Mouse (Mus musculus) lung, embryonic 14.5 days (tissue): ENCODE results near the gene Hmbs. TPM values are rescaled to one million over a fixed set of nuclear protein-coding genes. Genes with fewer than 3 reads are reported as not detected.
"Not testable (repeated sequence)": the region's sequence is repeated elsewhere in the genome, so short reads cannot be mapped to it uniquely, and the experiment has no call there.

Experiments used
- ATAC-seq: fragments of 200-750 bp; cut with Nextera tagmentation; 2 replicates; pipeline ENCODE4 v1.8.0; 2017; ENCODE audit warnings: mild to moderate bottlenecking, moderate TSS enrichment, moderate library complexity; ENCODE audit not compliant: insufficient read depth
- DNase-seq: peaks from one replicate; pipeline ENCODE4 v3.0.0-alpha.2; 2015
- H3K27ac ChIP-seq: fragments of 300-500 bp; sonication (generic); 2 replicates; pipeline ENCODE4 v1.5.1; 2014; ENCODE audit warnings: low read depth, mild to moderate bottlenecking, moderate library complexity
- H3K27me3 ChIP-seq: fragments of 300-500 bp; sonication (generic); 2 replicates; pipeline ENCODE4 v1.6.1; 2014; ENCODE audit warnings: low read length, control low read depth; ENCODE audit not compliant: insufficient read depth
- H3K36me3 ChIP-seq: fragments of 300-500 bp; sonication (generic); 2 replicates; pipeline ENCODE4 v1.6.1; 2014; ENCODE audit warnings: control low read depth; ENCODE audit not compliant: insufficient read depth
- H3K4me1 ChIP-seq: fragments of 300-500 bp; sonication (generic); 2 replicates; pipeline ENCODE4 v1.6.1; 2014; ENCODE audit warnings: antibody characterized with exemption, control low read depth; ENCODE audit not compliant: insufficient read depth
- H3K4me2 ChIP-seq: fragments of 300-500 bp; sonication (generic); 2 replicates; pipeline ENCODE4 v1.6.1; 2014; ENCODE audit warnings: mild to moderate bottlenecking
- H3K4me3 ChIP-seq: fragments of 300-500 bp; sonication (generic); 2 replicates; pipeline ENCODE4 v1.5.1; 2014; ENCODE audit warnings: low read depth, low read length
- H3K9ac ChIP-seq: fragments of 300-500 bp; sonication (generic); 2 replicates; pipeline ENCODE4 v1.6.1; 2014
- H3K9me3 ChIP-seq: fragments of 300-500 bp; sonication (generic); 2 replicates; pipeline ENCODE4 v1.6.1; 2016; ENCODE audit warnings: low read depth, low read length, control low read depth
- CTCF ChIP-seq: IDR thresholded peaks from 2 replicates; pipeline ENCODE4 v1.5.1; 2016; ENCODE audit warnings: antibody characterized with exemption, low read depth
- WGBS: fragments of 180-500 bp; shearing (Covaris S2); extraction: QIAGEN DNeasy Blood & Tissue Kit; methylation state at CpG from one replicate; pipeline ENCODE4 v1.1.7; 2014; 5-methylcytosine and 5-hydroxymethylcytosine counted together
- polyA plus RNA-seq: library from polyadenylated mRNA; unstranded; fragments of >200 nt; fragmentation: Nextera tagmentation; extraction: Ambion mirVana; gene quantifications from 2 replicates; pipeline ENCODE4 v1.2.1, GENCODE M21; 2014

The Hmbs gene
- polyA plus RNA-seq, 1 experiment from 2014 or later = 131 TPM

DNA sequence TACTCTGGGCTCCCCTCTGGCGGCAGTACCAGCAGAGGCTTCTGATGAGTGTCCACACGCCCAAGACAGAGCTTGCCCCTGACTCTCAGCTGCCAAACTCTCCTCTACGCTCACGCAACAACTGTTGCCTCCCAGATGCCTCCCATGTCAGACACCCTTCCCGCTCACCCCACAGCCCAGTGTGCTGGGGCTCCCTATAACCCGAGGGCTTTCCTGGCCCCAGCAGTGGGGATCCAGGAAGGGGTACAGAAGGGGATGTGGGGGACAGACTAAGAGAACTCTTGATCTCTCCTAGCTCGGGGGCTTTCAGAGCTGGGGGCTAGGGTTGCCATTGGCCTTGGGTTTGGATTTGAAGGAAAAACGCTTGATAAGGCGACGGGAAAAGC lies 33.3 kb downstream of the Hmbs start:
- no peaks in the 10 kb centered on the region for H3K9me3 ChIP-seq
- H3K4me2 ChIP-seq = peak overlapping the region; percentile 24; the same call in 1 of the 2 replicates
- TF ChIP-seq CTCF = no peak
- peaks cover 30% of the 10 kb centered on the region for H3K36me3 ChIP-seq
- H3K27me3 ChIP-seq = no peaks in the 10 kb centered on the region
- peaks cover 5% of the 10 kb centered on the region; the same call in 1 of the 2 replicates for H3K4me1 ChIP-seq
- peak overlapping the region; percentile 66; the same call in 1 of the 2 replicates for H3K27ac ChIP-seq
- DNase-seq = no peak
- peak overlapping the region; percentile 47; the same call in 1 of the 2 replicates for H3K9ac ChIP-seq
- H3K4me3 ChIP-seq = no peak overlapping the region
- WGBS = 26% methylated on average over 10 of the region's 10 CpGs
- ATAC-seq = no peak

DNA sequence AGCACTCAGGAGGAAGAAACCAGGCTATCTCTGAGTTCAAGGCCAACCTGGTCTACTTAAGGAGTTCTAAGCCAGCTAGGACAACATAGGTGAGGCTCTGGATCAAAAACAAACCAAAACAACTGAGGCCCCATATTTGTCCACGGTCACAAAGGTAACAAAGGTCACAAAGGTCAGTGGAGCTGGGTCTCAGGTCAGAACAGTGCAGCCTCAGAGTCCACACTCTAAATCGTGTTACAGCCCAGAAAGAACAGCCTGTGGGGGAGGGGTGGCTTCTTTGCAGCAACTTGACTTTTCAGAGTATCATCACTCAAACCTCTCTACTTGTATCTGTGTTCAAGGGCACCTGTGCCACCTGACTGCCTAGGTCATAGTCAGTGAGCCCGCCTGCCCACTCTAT lies 34.3 kb downstream of the Hmbs start:
- ATAC-seq = no peak
- no peak for DNase-seq

DNA sequence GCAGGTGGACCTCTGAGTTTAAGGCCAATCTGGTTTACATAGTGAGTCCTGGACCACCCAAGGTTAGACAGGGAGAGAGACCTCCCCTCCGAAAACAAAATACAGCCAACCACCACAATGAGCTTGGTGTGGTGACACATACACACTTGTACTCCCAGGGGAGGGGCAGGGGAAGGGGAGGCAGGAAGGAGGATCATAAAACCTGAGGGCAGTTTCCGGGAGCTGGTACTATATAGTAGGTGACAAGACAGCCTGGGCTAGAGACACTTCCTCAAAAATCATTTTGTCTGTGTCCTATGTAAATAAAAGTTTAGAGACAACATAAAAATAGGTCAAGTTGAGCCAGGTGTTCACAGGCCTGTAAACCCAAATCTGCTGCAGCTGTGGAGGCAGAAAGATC lies 36.8 kb downstream of the Hmbs start:
- ATAC-seq (no peak), DNase-seq (no peak)
- Histone ChIP-seq H3K9ac (no peak overlapping the region), H3K27ac (no peak overlapping the region), H3K27me3 (no peaks in the 10 kb centered on the region), H3K4me1 (peaks cover 5% of the 10 kb centered on the region; the same call in 1 of the 2 replicates), H3K9me3 (no peaks in the 10 kb centered on the region), H3K4me2 (no peak overlapping the region), H3K4me3 (no peak overlapping the region), H3K36me3 (peaks cover 13% of the 10 kb centered on the region; the same call in 1 of the 2 replicates)
- no peak for TF ChIP-seq CTCF
- WGBS = 83% methylated on average over 2 of the region's 2 CpGs

More for the DNA sequence above, 34.3 kb downstream of the Hmbs start:
- WGBS = 45% methylated on average over 3 of the region's 3 CpGs
- Histone ChIP-seq H3K36me3 (peaks cover 20% of the 10 kb centered on the region), H3K9ac (no peak overlapping the region), H3K9me3 (no peaks in the 10 kb centered on the region), H3K4me2 (no peak overlapping the region), H3K27me3 (no peaks in the 10 kb centered on the region), H3K27ac (no peak overlapping the region), H3K4me1 (peaks cover 5% of the 10 kb centered on the region; the same call in 1 of the 2 replicates), H3K4me3 (no peak overlapping the region)
- no peak for TF ChIP-seq CTCF

DNA sequence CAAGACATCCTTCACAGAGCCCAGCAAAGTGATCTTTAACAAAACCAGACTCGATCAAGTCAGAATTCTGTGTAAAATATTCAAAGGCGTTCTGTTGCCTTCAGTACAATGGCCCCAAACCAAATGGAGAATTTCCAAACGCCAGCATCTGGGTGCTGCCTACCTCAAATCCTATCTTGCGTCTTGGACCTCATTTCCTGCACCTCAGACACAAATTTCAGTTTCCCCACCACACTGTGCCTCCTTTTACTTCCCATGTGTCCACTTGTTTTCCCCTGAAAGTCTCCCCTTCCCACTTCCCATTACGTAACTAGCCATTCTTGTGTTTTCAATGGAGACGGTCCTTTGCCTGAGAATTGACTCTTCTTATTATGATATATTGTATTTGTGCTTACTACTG lies 37.5 kb downstream of the Hmbs start:
- H3K9ac ChIP-seq = no peak overlapping the region
- H3K9me3 ChIP-seq = no peaks in the 10 kb centered on the region
- no peak for TF ChIP-seq CTCF
- 83% methylated on average over 6 of the region's 6 CpGs for WGBS
- DNase-seq = no peak
- H3K4me1 ChIP-seq = peaks cover 5% of the 10 kb centered on the region; the same call in 1 of the 2 replicates
- no peak overlapping the region for H3K27ac ChIP-seq
- peaks cover 20% of the 10 kb centered on the region for H3K36me3 ChIP-seq
- no peak overlapping the region for H3K4me2 ChIP-seq
- H3K27me3 ChIP-seq = no peaks in the 10 kb centered on the region
- H3K4me3 ChIP-seq = no peak overlapping the region
- no peak for ATAC-seq

GRCm38 (mm10) chr9:44305466-44306079 lies 38.5 kb downstream of the Hmbs start, which contains the start of gene Hinfp:
Gene Hinfp, minus strand, starts transcription at chr9:44305671.
- no peak for TF ChIP-seq CTCF
- H3K36me3 ChIP-seq = peaks cover 25% of the 10 kb centered on the region
- ATAC-seq (peak; percentile 99), DNase-seq (peak; percentile 100)
- no peaks in the 10 kb centered on the region for H3K9me3 ChIP-seq
- peak within 1 kb of the TSS; percentile 97 for H3K4me3 ChIP-seq
- H3K27ac ChIP-seq = peak within 1 kb of the TSS; percentile 54
- peak within 1 kb of the TSS; percentile 84 for H3K4me2 ChIP-seq
- WGBS = under 1% methylated on average over 54 of the region's 54 CpGs
- peak within 1 kb of the TSS; percentile 87 for H3K9ac ChIP-seq
- H3K4me1 ChIP-seq = 0 out of 2 replicates have a peak, but pooled peaks cover under 1% of the 10 kb centered on the region
- H3K27me3 ChIP-seq = no peaks in the 10 kb centered on the region

- not testable (repeated sequence) for H3K9me3 ChIP-seq, H3K27me3 ChIP-seq, H3K4me1 ChIP-seq, DNase-seq, H3K4me3 ChIP-seq, ATAC-seq, H3K9ac ChIP-seq, H3K4me2 ChIP-seq, H3K27ac ChIP-seq
- peaks cover 78% of the 10 kb centered on the region for H3K36me3 ChIP-seq
- 86% methylated on average over 3 of the region's 3 CpGs for WGBS
Observed at GRCm38 (mm10) chr9:44300001-44300400, 44.0 kb downstream of the Hmbs start.

DNA sequence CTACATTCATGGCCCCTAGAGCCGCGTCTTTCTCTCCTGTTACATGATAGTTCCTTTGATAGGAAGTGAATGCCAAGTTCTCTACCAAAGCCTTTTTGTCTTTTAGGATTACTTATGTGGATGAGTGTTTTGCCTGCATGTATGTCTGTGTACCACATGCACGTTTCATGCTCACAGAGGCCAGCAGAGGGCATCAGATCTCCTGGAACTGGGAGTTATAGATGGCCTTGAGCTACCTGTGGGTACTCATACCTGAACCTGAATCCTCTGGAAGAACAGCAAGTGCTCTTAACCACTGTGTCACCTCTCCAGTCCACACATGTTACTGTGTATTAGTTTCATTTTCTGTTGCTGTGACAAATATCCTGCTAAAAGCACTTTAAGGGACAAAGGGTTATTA lies 51.5 kb downstream of the Hmbs start:
- peak; percentile 71 for DNase-seq
- ATAC-seq = no peak

More for the DNA sequence above, 51.5 kb downstream of the Hmbs start:
- peaks cover 20% of the 10 kb centered on the region for H3K27me3 ChIP-seq
- H3K9me3 ChIP-seq = no peaks in the 10 kb centered on the region
- peaks cover 48% of the 10 kb centered on the region for H3K36me3 ChIP-seq
- no peak overlapping the region for H3K4me3 ChIP-seq
- H3K27ac ChIP-seq = no peak overlapping the region
- peak; percentile 66 for TF ChIP-seq CTCF
- H3K9ac ChIP-seq = no peak overlapping the region
- 65% methylated on average over 3 of the region's 3 CpGs for WGBS
- H3K4me2 ChIP-seq = no peak overlapping the region
- H3K4me1 ChIP-seq = peaks cover 4% of the 10 kb centered on the region; the same call in 1 of the 2 replicates
